Mouse (Mus musculus) megakaryocyte, embryonic 14.5 days (primary cell): ENCODE results near the gene Ppfia4. TPM values are rescaled to one million over a fixed set of nuclear protein-coding genes. Genes with fewer than 3 reads are reported as not detected.

Experiments used
- H3K27me3 ChIP-seq: replicated peaks from 2 replicates; pipeline ENCODE3; 2012; ENCODE audit warnings: inconsistent platforms
- H3K36me3 ChIP-seq: replicated peaks from 2 replicates; pipeline ENCODE3; 2012; ENCODE audit warnings: low read length, inconsistent platforms, mixed read lengths
- H3K4me1 ChIP-seq: 2 replicates; pipeline ENCODE4 v1.6.1; 2012; ENCODE audit warnings: inconsistent platforms
- H3K4me3 ChIP-seq: replicated peaks from 2 replicates; pipeline ENCODE3; 2012; ENCODE audit warnings: moderate library complexity, mild to moderate bottlenecking, inconsistent platforms
- H3K9me3 ChIP-seq: 2 replicates; pipeline ENCODE4 v1.6.1; 2012; ENCODE audit warnings: inconsistent platforms
- FLI1 ChIP-seq: IDR thresholded peaks from 2 replicates; pipeline ENCODE4 v1.6.1; 2012; ENCODE audit warnings: low read length, inconsistent platforms, mixed read lengths
- GATA1 ChIP-seq: IDR thresholded peaks from 3 replicates; pipeline ENCODE4 v1.6.1; 2012; ENCODE audit warnings: mixed read lengths, low read length, inconsistent platforms, borderline replicate concordance
- polyA plus RNA-seq: library from polyadenylated mRNA; stranded (reverse); fragments of >175 nt; gene quantifications from 2 replicates; pipeline ENCODE4 v1.2.3, GENCODE M21; 2012; ENCODE audit warnings: low replicate concordance; ENCODE audit not compliant: insufficient read depth

Ppfia4 gene
- polyA plus RNA-seq, 1 experiment: 2.1 TPM

GRCm38 (mm10) chr1:134302568-134303238 is 30.0 kb downstream of the Ppfia4 start:
- Histone ChIP-seq H3K9me3 (no peaks in the 10 kb centered on the region; the same call in 1 of the 2 replicates), H3K4me1 (peaks cover 57% of the 10 kb centered on the region), H3K27me3 (peaks cover 24% of the 10 kb centered on the region), H3K36me3 (no peaks in the 10 kb centered on the region), H3K4me3 (peak overlapping the region; percentile 81)
- TF ChIP-seq GATA1 (no peak), FLI1 (no peak)

GRCm38 (mm10) chr1:134298636-134299411 is 33.9 kb downstream of the Ppfia4 start:
- H3K4me1 ChIP-seq: peaks cover 62% of the 10 kb centered on the region
- peak overlapping the region; percentile 91 for H3K4me3 ChIP-seq
- no peaks in the 10 kb centered on the region for H3K36me3 ChIP-seq
- peaks cover 30% of the 10 kb centered on the region for H3K27me3 ChIP-seq
- TF ChIP-seq GATA1 (no peak), FLI1 (no peak)
- H3K9me3 ChIP-seq: peaks cover 8% of the 10 kb centered on the region

- Histone ChIP-seq H3K4me3 (no peak overlapping the region), H3K4me1 (peaks cover 49% of the 10 kb centered on the region), H3K27me3 (peaks cover 30% of the 10 kb centered on the region), H3K9me3 (peaks cover 8% of the 10 kb centered on the region), H3K36me3 (no peaks in the 10 kb centered on the region)
- TF ChIP-seq GATA1 (no peak), FLI1 (no peak)
Measured at GRCm38 (mm10) chr1:134297265-134297664, 35.5 kb downstream of the Ppfia4 start.

- no peak overlapping the region for H3K4me3 ChIP-seq
- H3K27me3 ChIP-seq: peaks cover 22% of the 10 kb centered on the region
- no peak for TF ChIP-seq FLI1
- no peak for TF ChIP-seq GATA1
- peaks cover 24% of the 10 kb centered on the region for H3K4me1 ChIP-seq
- peaks cover 8% of the 10 kb centered on the region for H3K9me3 ChIP-seq
- no peaks in the 10 kb centered on the region for H3K36me3 ChIP-seq
Measured at GRCm38 (mm10) chr1:134293738-134294604, 38.8 kb downstream of the Ppfia4 start.

GRCm38 (mm10) chr1:134293276-134293675 is 39.5 kb downstream of the Ppfia4 start:
- no peak for TF ChIP-seq GATA1
- no peak for TF ChIP-seq FLI1
- no peak overlapping the region for H3K4me3 ChIP-seq
- H3K4me1 ChIP-seq: peaks cover 20% of the 10 kb centered on the region
- peaks cover 16% of the 10 kb centered on the region for H3K27me3 ChIP-seq
- peaks cover 8% of the 10 kb centered on the region for H3K9me3 ChIP-seq
- no peaks in the 10 kb centered on the region for H3K36me3 ChIP-seq

GRCm38 (mm10) chr1:134292601-134293000 is 40.1 kb downstream of the Ppfia4 start:
- TF ChIP-seq FLI1 (no peak), GATA1 (no peak)
- H3K27me3 ChIP-seq: peaks cover 9% of the 10 kb centered on the region
- peaks cover 22% of the 10 kb centered on the region for H3K4me1 ChIP-seq
- no peak overlapping the region for H3K4me3 ChIP-seq
- H3K36me3 ChIP-seq: no peaks in the 10 kb centered on the region
- H3K9me3 ChIP-seq: peaks cover 8% of the 10 kb centered on the region

GRCm38 (mm10) chr1:134292073-134292472 is 40.7 kb downstream of the Ppfia4 start:
- H3K4me1 ChIP-seq: peaks cover 22% of the 10 kb centered on the region
- TF ChIP-seq FLI1 (no peak), GATA1 (no peak)
- H3K36me3 ChIP-seq: no peaks in the 10 kb centered on the region
- H3K9me3 ChIP-seq: peaks cover 8% of the 10 kb centered on the region
- H3K4me3 ChIP-seq: no peak overlapping the region
- H3K27me3 ChIP-seq: peaks cover 8% of the 10 kb centered on the region

GRCm38 (mm10) chr1:134291555-134291954 is 41.2 kb downstream of the Ppfia4 start:
- no peak overlapping the region for H3K4me3 ChIP-seq
- H3K9me3 ChIP-seq: peaks cover 8% of the 10 kb centered on the region
- H3K27me3 ChIP-seq: peaks cover 8% of the 10 kb centered on the region
- H3K36me3 ChIP-seq: no peaks in the 10 kb centered on the region
- H3K4me1 ChIP-seq: peaks cover 18% of the 10 kb centered on the region
- TF ChIP-seq GATA1 (no peak), FLI1 (no peak)

GRCm38 (mm10) chr1:134290909-134291308 is 41.8 kb downstream of the Ppfia4 start:
- Histone ChIP-seq H3K4me1 (peaks cover 18% of the 10 kb centered on the region), H3K36me3 (no peaks in the 10 kb centered on the region), H3K4me3 (no peak overlapping the region), H3K27me3 (peaks cover 12% of the 10 kb centered on the region), H3K9me3 (peaks cover 5% of the 10 kb centered on the region)
- TF ChIP-seq GATA1 (no peak), FLI1 (no peak)

- Histone ChIP-seq H3K36me3 (no peaks in the 10 kb centered on the region), H3K27me3 (peaks cover 18% of the 10 kb centered on the region), H3K4me3 (no peak overlapping the region), H3K9me3 (no peaks in the 10 kb centered on the region), H3K4me1 (peaks cover 18% of the 10 kb centered on the region)
- no peak for TF ChIP-seq GATA1
- TF ChIP-seq FLI1: no peak
Measured at GRCm38 (mm10) chr1:134290300-134290699, 42.4 kb downstream of the Ppfia4 start.
